Mouse (Mus musculus): ENCODE results near the gene Nphs1.

GRCm38 (mm10) chr7:30436879-30437278, 21.2 kb upstream of the Nphs1 start:
- no peak for TF ChIP-seq POLR2A (IDR thresholded peaks at IDR 0.05; ENCODE audit: low read depth, low read length)
- no peak for TF ChIP-seq CTCF (IDR thresholded peaks at IDR 0.05; ENCODE audit: borderline replicate concordance, insufficient read depth, low read length)

Data from embryonic fibroblast, embryonic 13.5 days (primary cell).